Mouse (Mus musculus): ENCODE data around the gene 4930503B20Rik. TPM values are rescaled to one million over a fixed set of nuclear protein-coding genes. Genes with fewer than 3 reads are reported as not detected.

Gene 4930503B20Rik
- 0.13 TPM in 1 of 2 replicates, not detected in the other for polyA plus RNA-seq (2014; fragmentation: Nextera tagmentation; extraction: Ambion mirVana)

DNA sequence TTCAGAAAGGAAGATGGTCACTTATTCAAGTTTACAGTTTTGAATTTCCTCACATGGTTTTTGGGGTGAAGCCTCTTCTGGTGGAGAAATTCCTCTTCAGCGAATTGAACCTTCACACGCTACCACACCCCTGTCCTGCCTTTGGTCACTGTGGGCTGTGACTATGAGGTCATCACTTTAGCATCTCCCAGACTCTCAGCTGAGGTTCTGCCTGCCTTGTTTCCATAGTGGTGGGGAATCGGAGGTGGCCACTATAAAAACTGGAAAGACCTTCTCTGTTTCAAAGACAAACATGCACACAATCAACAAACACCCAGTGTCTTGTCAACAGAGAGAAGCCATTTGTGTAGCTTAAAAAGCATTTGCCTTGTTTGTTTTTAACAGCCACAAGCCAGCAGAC lies at the start of gene 4930503B20Rik:
Gene 4930503B20Rik (minus strand): TSS at position 101 of the 400 bp plus-strand sequence.
- Histone ChIP-seq H3K4me3 (ENCODE audit: low read depth, low read length) (no peak within 1 kb of the TSS), H3K4me1 (ENCODE audit: control insufficient read depth, insufficient read depth, low read length) (no peaks in the 10 kb centered on the region), H3K9me3 (ENCODE audit: control insufficient read depth, low read length) (no peaks in the 10 kb centered on the region), H3K36me3 (ENCODE audit: control insufficient read depth, insufficient read depth, low read length) (no peaks in the 10 kb centered on the region), H3K27ac (ENCODE audit: low read depth, low read length) (no peak within 1 kb of the TSS), H3K27me3 (ENCODE audit: control insufficient read depth, insufficient read depth, low read length) (no peaks in the 10 kb centered on the region), H3K4me2 (ENCODE audit: low read depth, low read length) (no peak within 1 kb of the TSS), H3K9ac (replicated peaks; ENCODE audit: low read depth, low read length) (no peak within 1 kb of the TSS)
- WGBS = 90% methylated on average over 3 of the region's 3 CpGs
- ATAC-seq (ENCODE audit: low read depth) = no peak

DNA sequence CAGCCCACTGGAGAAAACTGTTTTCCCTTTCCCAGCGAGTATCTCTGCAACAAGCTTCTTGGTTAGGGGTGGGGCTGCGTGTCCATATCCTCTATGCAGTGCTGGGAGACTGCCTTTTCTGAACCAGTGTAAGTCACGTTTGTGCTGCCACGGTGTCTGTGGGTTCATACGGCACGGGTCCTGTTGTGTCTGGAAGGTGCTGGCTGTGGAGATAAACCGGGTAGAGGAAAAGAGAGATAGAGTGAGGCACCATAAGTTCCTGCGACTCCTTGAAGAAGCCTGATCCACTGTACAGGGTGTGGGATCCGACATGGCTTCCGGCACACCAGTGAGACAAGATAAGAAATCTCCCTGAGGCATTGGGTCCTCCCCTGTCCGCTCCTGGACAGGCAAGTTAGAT lies 48.9 kb upstream of the 4930503B20Rik start:
- H3K9ac ChIP-seq (replicated peaks; ENCODE audit: low read depth, low read length) = no peak overlapping the region
- H3K4me2 ChIP-seq (ENCODE audit: low read depth, low read length) = no peak overlapping the region
- no peaks in the 10 kb centered on the region for H3K9me3 ChIP-seq (ENCODE audit: control insufficient read depth, low read length)
- no peaks in the 10 kb centered on the region for H3K4me1 ChIP-seq (ENCODE audit: control insufficient read depth, insufficient read depth, low read length)
- no peak overlapping the region for H3K27ac ChIP-seq (ENCODE audit: low read depth, low read length)
- H3K36me3 ChIP-seq (ENCODE audit: control insufficient read depth, insufficient read depth, low read length) = no peaks in the 10 kb centered on the region
- no peak for ATAC-seq (ENCODE audit: low read depth)
- H3K27me3 ChIP-seq (ENCODE audit: control insufficient read depth, insufficient read depth, low read length) = no peaks in the 10 kb centered on the region
- H3K4me3 ChIP-seq (ENCODE audit: low read depth, low read length) = no peak overlapping the region
- 82% methylated on average over 11 of the region's 11 CpGs for WGBS

- 64% methylated on average over 11 of the region's 11 CpGs for WGBS
- Histone ChIP-seq H3K4me2 (ENCODE audit: low read depth, low read length) (no peak overlapping the region), H3K9ac (replicated peaks; ENCODE audit: low read depth, low read length) (no peak overlapping the region), H3K9me3 (ENCODE audit: control insufficient read depth, low read length) (no peaks in the 10 kb centered on the region), H3K36me3 (ENCODE audit: control insufficient read depth, insufficient read depth, low read length) (no peaks in the 10 kb centered on the region), H3K4me1 (ENCODE audit: control insufficient read depth, insufficient read depth, low read length) (no peaks in the 10 kb centered on the region), H3K4me3 (ENCODE audit: low read depth, low read length) (no peak overlapping the region), H3K27ac (ENCODE audit: low read depth, low read length) (no peak overlapping the region), H3K27me3 (ENCODE audit: control insufficient read depth, insufficient read depth, low read length) (no peaks in the 10 kb centered on the region)
- ATAC-seq (ENCODE audit: low read depth) = no peak
Observed at GRCm38 (mm10) chr3:146698982-146699381, 47.9 kb upstream of the 4930503B20Rik start.

DNA sequence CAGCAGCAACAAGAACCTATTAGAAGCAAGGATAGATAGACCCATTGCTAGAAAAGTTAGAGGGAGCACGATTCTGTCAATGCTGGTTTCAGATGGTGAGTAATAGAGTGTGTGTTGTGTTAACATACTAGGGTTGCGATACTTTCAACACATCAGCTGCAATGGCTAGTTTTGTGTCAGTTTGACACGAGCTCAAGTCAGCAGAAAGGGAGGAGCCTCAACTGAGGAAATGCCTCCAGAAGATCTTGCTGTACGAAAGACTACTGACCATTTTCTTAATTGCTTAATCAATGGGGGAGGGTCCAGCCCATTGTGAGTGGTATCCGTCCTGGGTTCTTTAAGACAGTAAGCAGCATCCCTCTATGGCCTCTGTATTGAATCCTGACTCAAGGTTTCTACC lies 41.4 kb upstream of the 4930503B20Rik start:
- ATAC-seq (ENCODE audit: low read depth) = no peak
- Histone ChIP-seq H3K27ac (ENCODE audit: low read depth, low read length) (no peak overlapping the region), H3K27me3 (ENCODE audit: control insufficient read depth, insufficient read depth, low read length) (no peaks in the 10 kb centered on the region), H3K36me3 (ENCODE audit: control insufficient read depth, insufficient read depth, low read length) (no peaks in the 10 kb centered on the region), H3K4me1 (ENCODE audit: control insufficient read depth, insufficient read depth, low read length) (no peaks in the 10 kb centered on the region), H3K4me2 (ENCODE audit: low read depth, low read length) (no peak overlapping the region), H3K9ac (replicated peaks; ENCODE audit: low read depth, low read length) (no peak overlapping the region), H3K9me3 (ENCODE audit: control insufficient read depth, low read length) (no peaks in the 10 kb centered on the region), H3K4me3 (ENCODE audit: low read depth, low read length) (no peak overlapping the region)
- WGBS = 77% methylated on average over 5 of the region's 5 CpGs

GRCm38 (mm10) chr3:146687121-146687725 lies 36.1 kb upstream of the 4930503B20Rik start:
- H3K9me3 ChIP-seq (ENCODE audit: control insufficient read depth, low read length) = no peaks in the 10 kb centered on the region
- no peak overlapping the region for H3K4me2 ChIP-seq (ENCODE audit: low read depth, low read length)
- no peak overlapping the region for H3K4me3 ChIP-seq (ENCODE audit: low read depth, low read length)
- WGBS = 86% methylated on average over 4 of the region's 4 CpGs
- H3K27me3 ChIP-seq (ENCODE audit: control insufficient read depth, insufficient read depth, low read length) = no peaks in the 10 kb centered on the region
- no peak for ATAC-seq (ENCODE audit: low read depth)
- H3K36me3 ChIP-seq (ENCODE audit: control insufficient read depth, insufficient read depth, low read length) = no peaks in the 10 kb centered on the region
- H3K4me1 ChIP-seq (ENCODE audit: control insufficient read depth, insufficient read depth, low read length) = no peaks in the 10 kb centered on the region
- H3K9ac ChIP-seq (replicated peaks; ENCODE audit: low read depth, low read length) = no peak overlapping the region
- no peak overlapping the region for H3K27ac ChIP-seq (ENCODE audit: low read depth, low read length)

DNA sequence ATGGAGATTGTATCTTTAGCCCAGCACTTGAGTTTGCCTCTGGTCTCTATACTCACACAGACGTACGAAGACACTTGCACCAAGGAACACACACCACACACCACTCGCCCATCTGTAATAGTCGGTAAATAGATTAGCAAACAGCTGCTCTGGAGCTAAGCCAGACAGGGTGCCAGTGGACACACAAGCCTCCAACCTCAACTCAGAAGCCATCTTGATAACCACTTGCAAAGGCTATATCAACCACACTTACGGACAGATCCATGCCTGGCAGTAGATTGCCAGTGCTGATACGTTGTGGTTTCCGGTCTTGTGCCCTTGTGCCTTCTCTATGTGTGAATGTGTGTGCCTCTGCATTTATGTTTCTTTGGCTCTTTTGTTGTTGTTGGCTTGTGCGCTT lies 35.3 kb upstream of the 4930503B20Rik start:
- ATAC-seq (ENCODE audit: low read depth) = no peak
- WGBS = 92% methylated on average over 8 of the region's 8 CpGs

DNA sequence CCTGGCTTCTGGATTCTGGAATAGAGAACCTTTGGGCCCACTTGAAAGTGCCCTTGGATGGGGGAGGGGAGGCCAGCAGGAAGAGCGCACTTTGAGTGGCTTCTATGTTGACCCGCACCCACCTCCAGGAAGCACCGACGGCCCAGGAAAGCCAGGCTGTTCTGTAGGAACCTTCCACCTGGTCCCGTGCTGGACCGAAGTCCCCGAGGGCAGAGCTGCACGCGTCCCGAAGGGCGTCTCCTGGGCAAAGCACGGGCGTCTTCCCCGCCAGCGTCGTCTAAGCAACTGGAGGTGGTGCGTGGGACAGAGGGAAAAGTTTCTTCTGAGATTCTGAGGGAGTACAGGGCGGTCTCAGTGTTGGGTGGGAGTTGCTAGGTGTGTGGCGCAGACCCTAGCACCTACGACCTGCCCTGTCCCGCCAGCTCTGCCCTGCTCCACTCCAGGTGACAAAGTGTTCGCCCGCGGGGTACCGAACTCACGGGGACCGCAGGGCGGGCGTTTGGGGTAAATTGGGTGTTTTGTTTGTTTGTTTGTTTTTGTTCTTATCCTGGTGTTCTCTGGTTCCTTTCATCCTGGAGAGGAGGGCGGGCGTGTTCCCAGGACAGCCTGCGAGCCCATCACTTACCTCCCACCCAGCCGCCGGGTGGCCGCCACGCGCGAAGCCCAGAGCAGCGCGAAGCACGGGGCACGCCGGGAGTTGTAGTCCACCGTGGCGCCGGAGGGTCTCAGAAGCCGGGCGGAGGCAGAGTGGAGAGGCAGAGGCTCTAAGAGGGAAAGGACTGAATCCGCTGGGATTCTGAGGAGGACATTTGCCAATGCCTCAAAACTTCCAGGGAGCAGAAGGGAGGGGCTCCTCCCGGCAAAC lies 33.9 kb upstream of the 4930503B20Rik start, which contains the start of gene Samd13:
Gene Samd13 (minus strand): TSS at position 782 of the 865 bp plus-strand sequence.
- no peak within 1 kb of the TSS for H3K27ac ChIP-seq (ENCODE audit: low read depth, low read length)
- peak within 1 kb of the TSS; percentile 46 for H3K4me3 ChIP-seq (ENCODE audit: low read depth, low read length)
- 3% methylated on average over 50 of the region's 50 CpGs for WGBS
- H3K9me3 ChIP-seq (ENCODE audit: control insufficient read depth, low read length) = no peaks in the 10 kb centered on the region
- H3K36me3 ChIP-seq (ENCODE audit: control insufficient read depth, insufficient read depth, low read length) = no peaks in the 10 kb centered on the region
- H3K27me3 ChIP-seq (ENCODE audit: control insufficient read depth, insufficient read depth, low read length) = no peaks in the 10 kb centered on the region
- peak; percentile 97 for ATAC-seq (ENCODE audit: low read depth)
- H3K9ac ChIP-seq (replicated peaks; ENCODE audit: low read depth, low read length) = peak within 1 kb of the TSS; percentile 41; the same call in 1 of the 2 replicates
- no peaks in the 10 kb centered on the region for H3K4me1 ChIP-seq (ENCODE audit: control insufficient read depth, insufficient read depth, low read length)
- H3K4me2 ChIP-seq (ENCODE audit: low read depth, low read length) = peak within 1 kb of the TSS; percentile 91

More for the DNA sequence above, 35.3 kb upstream of the 4930503B20Rik start:
- H3K27me3 ChIP-seq (ENCODE audit: control insufficient read depth, insufficient read depth, low read length) = no peaks in the 10 kb centered on the region
- H3K9ac ChIP-seq (replicated peaks; ENCODE audit: low read depth, low read length) = no peak overlapping the region
- H3K27ac ChIP-seq (ENCODE audit: low read depth, low read length) = no peak overlapping the region
- H3K9me3 ChIP-seq (ENCODE audit: control insufficient read depth, low read length) = no peaks in the 10 kb centered on the region
- H3K4me1 ChIP-seq (ENCODE audit: control insufficient read depth, insufficient read depth, low read length) = no peaks in the 10 kb centered on the region
- H3K4me3 ChIP-seq (ENCODE audit: low read depth, low read length) = no peak overlapping the region
- H3K4me2 ChIP-seq (ENCODE audit: low read depth, low read length) = no peak overlapping the region
- no peaks in the 10 kb centered on the region for H3K36me3 ChIP-seq (ENCODE audit: control insufficient read depth, insufficient read depth, low read length)

DNA sequence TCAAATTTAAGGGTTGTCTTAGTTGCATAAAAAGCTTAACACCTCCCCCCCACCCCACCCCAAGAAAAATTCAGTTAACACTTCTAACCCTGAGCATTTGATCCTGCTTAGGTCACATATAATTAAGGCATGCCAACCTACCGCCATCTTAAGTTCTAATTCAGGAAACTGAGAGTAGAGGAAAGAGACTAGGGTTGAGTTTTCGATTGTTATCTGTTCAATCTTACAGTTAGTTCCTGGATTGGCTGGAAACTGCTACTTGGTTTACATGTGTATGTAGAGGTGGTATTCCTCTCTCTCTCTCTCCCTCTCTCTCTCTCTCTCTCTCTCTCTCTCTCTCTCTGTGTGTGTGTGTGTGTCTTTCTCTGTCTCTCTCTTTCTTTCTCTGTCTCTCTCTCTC lies 32.0 kb upstream of the 4930503B20Rik start:
- Histone ChIP-seq H3K9ac (replicated peaks; ENCODE audit: low read depth, low read length) (no peak overlapping the region), H3K27me3 (ENCODE audit: control insufficient read depth, insufficient read depth, low read length) (no peaks in the 10 kb centered on the region), H3K9me3 (ENCODE audit: control insufficient read depth, low read length) (no peaks in the 10 kb centered on the region), H3K4me2 (ENCODE audit: low read depth, low read length) (no peak overlapping the region), H3K4me1 (ENCODE audit: control insufficient read depth, insufficient read depth, low read length) (no peaks in the 10 kb centered on the region), H3K4me3 (ENCODE audit: low read depth, low read length) (no peak overlapping the region), H3K36me3 (ENCODE audit: control insufficient read depth, insufficient read depth, low read length) (no peaks in the 10 kb centered on the region), H3K27ac (ENCODE audit: low read depth, low read length) (no peak overlapping the region)
- ATAC-seq (ENCODE audit: low read depth) = no peak
- WGBS = 92% methylated on average over 2 of the region's 2 CpGs

- Histone ChIP-seq H3K27ac (ENCODE audit: low read depth, low read length) (no peak overlapping the region), H3K36me3 (ENCODE audit: control insufficient read depth, insufficient read depth, low read length) (no peaks in the 10 kb centered on the region), H3K4me1 (ENCODE audit: control insufficient read depth, insufficient read depth, low read length) (no peaks in the 10 kb centered on the region), H3K27me3 (ENCODE audit: control insufficient read depth, insufficient read depth, low read length) (no peaks in the 10 kb centered on the region), H3K9ac (replicated peaks; ENCODE audit: low read depth, low read length) (0 out of 2 replicates have a peak overlapping the region, but pooled peaks have one; percentile 21), H3K4me2 (ENCODE audit: low read depth, low read length) (peak overlapping the region; percentile 45), H3K9me3 (ENCODE audit: control insufficient read depth, low read length) (no peaks in the 10 kb centered on the region), H3K4me3 (ENCODE audit: low read depth, low read length) (peak overlapping the region; percentile 23)
- ATAC-seq (ENCODE audit: low read depth) = no peak
- 28% methylated on average over 13 of the region's 13 CpGs for WGBS
Observed at GRCm38 (mm10) chr3:146682140-146682651, 31.1 kb upstream of the 4930503B20Rik start.

All from neural tube, embryonic 14.5 days (tissue).